Mouse (Mus musculus) inflammation-experienced regulatory T-cells, adult 16 weeks (primary cell): ENCODE measurements around the gene Rapgef4. TPM values are rescaled to one million over a fixed set of nuclear protein-coding genes. Genes with fewer than 3 reads are reported as not detected.

ENCODE experiments used
- polyA plus RNA-seq: library from polyadenylated mRNA; unstranded; fragments of 100-300 nt; shearing (Covaris generic); gene quantifications from one replicate; pipeline ENCODE4 v1.2.1, GENCODE M21; 2017

The Rapgef4 gene
- 10.9 TPM for polyA plus RNA-seq

DNA sequence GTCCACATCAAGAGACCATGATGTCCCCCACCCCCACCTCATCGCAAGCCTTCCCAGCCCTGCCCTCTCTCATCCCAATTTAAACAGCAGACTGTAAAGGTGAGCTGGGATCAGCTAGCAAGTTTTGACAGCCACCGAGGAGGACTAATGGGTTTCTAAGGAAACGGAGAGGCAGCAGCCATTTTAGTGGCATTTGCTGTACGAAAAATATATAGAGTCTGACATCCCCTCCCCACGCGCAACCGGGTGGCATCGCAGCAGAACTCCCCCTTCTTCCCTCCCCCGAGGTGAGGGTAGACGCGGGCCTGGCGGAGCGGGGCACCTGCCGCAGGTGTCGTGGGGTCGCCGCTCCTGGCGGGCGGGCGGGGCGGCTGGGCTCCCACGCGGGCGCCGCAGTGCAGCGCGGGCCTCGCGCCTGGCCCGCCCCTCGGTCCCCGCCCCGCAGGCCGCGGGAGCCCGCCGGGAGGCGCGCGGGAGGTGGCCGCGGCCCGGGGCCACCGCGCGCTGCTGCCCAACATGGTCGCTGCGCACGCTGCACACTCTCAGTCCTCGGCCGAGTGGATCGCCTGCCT, at the start of gene Rapgef4:
Rapgef4 (plus strand) TSS at position 470 of the 572 bp plus-strand sequence.

DNA sequence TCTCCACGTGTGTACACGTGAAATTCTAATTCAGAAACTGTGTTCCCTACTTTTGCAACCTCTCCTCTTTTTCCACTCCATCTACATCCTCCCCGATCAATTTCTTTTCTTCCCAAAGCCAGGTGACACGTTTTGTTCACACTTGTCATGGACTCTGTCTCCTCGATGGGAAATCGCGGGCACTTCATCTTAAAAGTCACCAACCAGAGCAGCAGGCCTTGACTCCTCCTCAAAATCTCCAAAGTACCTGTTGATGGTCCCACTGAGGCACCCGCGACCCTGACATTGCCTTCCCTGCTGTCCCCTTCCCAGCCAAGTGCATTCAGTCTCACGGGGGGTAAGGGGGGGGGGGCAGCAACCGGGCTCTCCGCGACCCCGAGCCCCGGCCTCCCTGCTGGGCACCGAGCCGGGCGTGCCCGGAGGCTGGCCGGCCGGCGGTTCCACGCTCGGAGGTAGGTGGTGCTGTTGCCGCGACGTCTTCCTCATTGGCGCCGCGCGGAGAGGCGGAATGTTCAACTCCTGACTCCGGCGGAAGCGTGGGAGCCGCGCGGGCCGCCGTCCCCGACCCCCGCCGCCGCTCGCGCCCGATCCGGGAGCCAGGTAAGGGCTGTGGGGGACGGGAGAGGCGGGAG, 304.3 kb downstream of the Rapgef4 start, which contains the start of gene Map3k20:
Map3k20 (plus strand) TSS at position 382 of the 632 bp plus-strand sequence.

Other genes starting within 250 kb of the Rapgef4 start
- 29.7 TPM for gene Itga6, start 235.6 kb upstream of the Rapgef4 start, polyA plus RNA-seq
- 61.1 TPM for gene Pdk1, start 108.0 kb upstream of the Rapgef4 start, polyA plus RNA-seq